Comparison of ENCODE assay signal across 21 mouse cellular contexts in the genomic region with DNA sequence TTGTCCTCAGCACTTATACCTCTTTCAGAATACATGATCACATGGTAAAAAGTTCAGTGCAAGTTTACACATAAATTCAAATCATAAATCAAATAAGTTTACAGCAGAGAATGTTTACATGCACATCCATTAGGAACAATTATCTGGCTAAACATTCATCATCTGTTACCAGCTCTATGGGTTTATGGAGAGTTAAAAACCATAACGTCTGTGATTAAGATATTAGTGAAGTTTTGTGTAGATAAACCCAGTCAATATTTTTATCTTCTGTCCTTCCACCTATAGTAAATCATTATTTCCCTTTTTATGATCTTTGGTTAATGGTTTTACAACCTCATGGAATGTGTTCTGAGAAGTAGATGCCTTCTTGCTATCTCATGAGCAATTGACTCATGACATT.
DNase-seq lines count a peak whose midpoint lies in the region; ATAC-seq and TF ChIP-seq lines count a peak whose summit lies in the region.
"Had no signal": no experiment of that assay in that cellular context is flagged by ENCODE, and none has a peak within 500 bp of the region (broad histone marks: within the 10 kb centered on the region; RNA-seq: fewer than 3 reads in every experiment).

No protein-coding gene starts in this region.

- no peaks in the 10 kb centered on the region for H3K36me3 ChIP-seq in intestine, embryonic 14.5 days (ENCODE audit: control insufficient read depth, insufficient read depth, low read length)
- H3K36me3 ChIP-seq in intestine, postnatal 0 days (ENCODE audit: control insufficient read depth, insufficient read depth), result no peaks in the 10 kb centered on the region
- H3K36me3 ChIP-seq in intestine, embryonic 15.5 days, result no peaks in the 10 kb centered on the region
- no peaks in the 10 kb centered on the region for H3K36me3 ChIP-seq in intestine, embryonic 16.5 days (ENCODE audit: control insufficient read depth, insufficient read depth, low read length)
- no peaks in the 10 kb centered on the region for H3K36me3 ChIP-seq in forebrain, embryonic 10.5 days (replicated peaks)
- H3K36me3 ChIP-seq: G1E had no signal

- 0 out of 2 replicates have a peak, but pooled peaks cover 5% of the 10 kb centered on the region for H3K9me3 ChIP-seq in intestine, embryonic 14.5 days (ENCODE audit: control insufficient read depth, low read length)
- H3K9me3 ChIP-seq in intestine, postnatal 0 days (ENCODE audit: control insufficient read depth), result 0 out of 2 replicates have a peak, but pooled peaks cover 6% of the 10 kb centered on the region
- no peaks in the 10 kb centered on the region for H3K9me3 ChIP-seq in intestine, embryonic 15.5 days
- H3K9me3 ChIP-seq in intestine, embryonic 16.5 days (ENCODE audit: control insufficient read depth, low read length), result peaks cover 3% of the 10 kb centered on the region; the same call in 1 of the 2 replicates
- H3K9me3 ChIP-seq in forebrain, embryonic 10.5 days, result peaks cover 4% of the 10 kb centered on the region; the same call in 1 of the 2 replicates
- H3K9me3 ChIP-seq: G1E had no signal

- H3K9ac ChIP-seq in intestine, embryonic 14.5 days (ENCODE audit: low read length), result no peak overlapping the region
- no peak overlapping the region for H3K9ac ChIP-seq in intestine, postnatal 0 days (ENCODE audit: low read depth, low read length)
- no peak overlapping the region for H3K9ac ChIP-seq in intestine, embryonic 15.5 days
- H3K9ac ChIP-seq in intestine, embryonic 16.5 days (ENCODE audit: low read depth, low read length), result no peak overlapping the region

- no peak for TF ChIP-seq CTCF in intestine, postnatal 0 days (IDR thresholded peaks at IDR 0.05; ENCODE audit: low read depth)

- no peak overlapping the region for H3K4me2 ChIP-seq in intestine, embryonic 14.5 days (ENCODE audit: low read length)
- H3K4me2 ChIP-seq in intestine, postnatal 0 days (replicated peaks; ENCODE audit: low read depth), result no peak overlapping the region
- H3K4me2 ChIP-seq in intestine, embryonic 15.5 days (replicated peaks), result no peak overlapping the region
- H3K4me2 ChIP-seq in intestine, embryonic 16.5 days (ENCODE audit: low read depth, low read length), result no peak overlapping the region

- peak; percentile 55; the same call in 1 of the 2 replicates for ATAC-seq in intestine, embryonic 14.5 days (replicated peaks; ENCODE audit: low FRiP score, low TSS enrichment, low read depth)
- no peak for ATAC-seq in intestine, postnatal 0 days
- peak; percentile 84 for ATAC-seq in intestine, embryonic 15.5 days
- ATAC-seq in intestine, embryonic 16.5 days, result peak; percentile 82
- ATAC-seq: activated CD4-positive, CD25-positive, alpha-beta regulatory T cell, adult 4 months; CD4-positive, CD25-positive, alpha-beta regulatory T cell, adult 4 months; Patski had no signal

- H3K4me1 ChIP-seq in intestine, embryonic 14.5 days (replicated peaks; ENCODE audit: control insufficient read depth, insufficient read depth, low read length), result no peaks in the 10 kb centered on the region
- no peaks in the 10 kb centered on the region for H3K4me1 ChIP-seq in intestine, postnatal 0 days (replicated peaks; ENCODE audit: control insufficient read depth, insufficient read depth, low read length)
- H3K4me1 ChIP-seq in intestine, embryonic 15.5 days (replicated peaks), result no peaks in the 10 kb centered on the region
- H3K4me1 ChIP-seq in intestine, embryonic 16.5 days (ENCODE audit: control insufficient read depth, insufficient read depth, low read length), result no peaks in the 10 kb centered on the region
- H3K4me1 ChIP-seq in forebrain, embryonic 10.5 days, result no peaks in the 10 kb centered on the region

- no peak overlapping the region for H3K4me3 ChIP-seq in intestine, embryonic 14.5 days (ENCODE audit: low read depth, low read length)
- H3K4me3 ChIP-seq in intestine, postnatal 0 days (ENCODE audit: low read depth, low read length), result no peak overlapping the region
- no peak overlapping the region for H3K4me3 ChIP-seq in intestine, embryonic 15.5 days (replicated peaks)
- H3K4me3 ChIP-seq in intestine, embryonic 16.5 days (ENCODE audit: low read length), result no peak overlapping the region
- no peak overlapping the region for H3K4me3 ChIP-seq in forebrain, embryonic 10.5 days

- WGBS in intestine, embryonic 14.5 days, result 35% methylated on average over 1 of the region's 1 CpGs
- 19% methylated on average over 1 of the region's 1 CpGs for WGBS in intestine, postnatal 0 days
- 27% methylated on average over 1 of the region's 1 CpGs for WGBS in intestine, embryonic 15.5 days
- WGBS in intestine, embryonic 16.5 days, result 24% methylated on average over 1 of the region's 1 CpGs
- 91% methylated on average over 1 of the region's 1 CpGs for WGBS in forebrain, embryonic 10.5 days

- no peak overlapping the region for H3K27ac ChIP-seq in intestine, embryonic 14.5 days (ENCODE audit: low read depth)
- H3K27ac ChIP-seq in intestine, postnatal 0 days (ENCODE audit: low read depth, low read length), result no peak overlapping the region
- H3K27ac ChIP-seq in intestine, embryonic 15.5 days, result no peak overlapping the region
- H3K27ac ChIP-seq in intestine, embryonic 16.5 days (ENCODE audit: low read length), result no peak overlapping the region
- H3K27ac ChIP-seq in forebrain, embryonic 10.5 days, result no peak overlapping the region

- DNase-seq in intestine, embryonic 14.5 days (ENCODE audit: low spot score), result no peak
- no peak for DNase-seq in yolk sac, embryonic 10.5 days (ENCODE audit: low spot score)
- no peak for DNase-seq in forebrain, embryonic 10.5 days (ENCODE audit: extremely low spot score, low spot score)
- DNase-seq: adrenal gland, adult 2 months; adrenal gland, adult 8-10 months; adrenal gland, postnatal 10 days; adrenal gland, postnatal 14 days; adrenal gland, postnatal 25 days; adrenal gland, postnatal 36 days; B cell, adult 2 months; cerebellum, adult 11 months; cerebellum, adult 11-12 months; cerebellum, adult 18-20 months had no signal

- no peaks in the 10 kb centered on the region for H3K27me3 ChIP-seq in intestine, embryonic 14.5 days (replicated peaks; ENCODE audit: control insufficient read depth, insufficient read depth, low read length)
- H3K27me3 ChIP-seq in intestine, postnatal 0 days (replicated peaks; ENCODE audit: control insufficient read depth, insufficient read depth, low read length), result no peaks in the 10 kb centered on the region
- no peaks in the 10 kb centered on the region for H3K27me3 ChIP-seq in intestine, embryonic 15.5 days (replicated peaks)
- H3K27me3 ChIP-seq in intestine, embryonic 16.5 days (replicated peaks; ENCODE audit: control insufficient read depth, insufficient read depth, low read length), result no peaks in the 10 kb centered on the region
- H3K27me3 ChIP-seq in forebrain, embryonic 10.5 days (ENCODE audit: poor library complexity, severe bottlenecking), result no peaks in the 10 kb centered on the region
- H3K27me3 ChIP-seq: CH12.LX, Patski had no signal
